ENCODE assay signal across 24 mouse cellular contexts in genomic region chr9:40430969-40431368, GRCm38 (mm10).
DNase-seq lines count a peak whose midpoint lies in the region; ATAC-seq lines count a peak whose summit lies in the region.
"Had no signal": no experiment of that assay in that cellular context is flagged by ENCODE, and none has a peak within 500 bp of the region (broad histone marks: within the 10 kb centered on the region; RNA-seq: fewer than 3 reads in every experiment).

No protein-coding gene starts in this region.

- no peak overlapping the region for H3K27ac ChIP-seq in kidney, embryonic 14.5 days (ENCODE audit: low read depth, low read length)
- H3K27ac ChIP-seq in kidney, embryonic 16.5 days (ENCODE audit: low read length) = no peak overlapping the region
- no peak overlapping the region for H3K27ac ChIP-seq in hindbrain, embryonic 12.5 days
- H3K27ac ChIP-seq: embryonic facial prominence, embryonic 10.5 days; forebrain, embryonic 13.5 days; heart, adult 2 months; heart, embryonic 15.5 days; hindbrain, embryonic 14.5 days had no signal

- no peaks in the 10 kb centered on the region for H3K27me3 ChIP-seq in kidney, embryonic 14.5 days (ENCODE audit: control insufficient read depth, insufficient read depth, low read length)
- H3K27me3 ChIP-seq in kidney, embryonic 16.5 days (ENCODE audit: insufficient read depth, low read length) = no peaks in the 10 kb centered on the region
- H3K27me3 ChIP-seq in hindbrain, embryonic 12.5 days = no peaks in the 10 kb centered on the region
- H3K27me3 ChIP-seq: forebrain, embryonic 13.5 days; heart, embryonic 15.5 days had no signal

- H3K4me3 ChIP-seq in kidney, embryonic 14.5 days (ENCODE audit: low read length) = no peak overlapping the region
- H3K4me3 ChIP-seq in kidney, embryonic 16.5 days (ENCODE audit: low read length) = no peak overlapping the region
- H3K4me3 ChIP-seq in hindbrain, embryonic 12.5 days = no peak overlapping the region
- H3K4me3 ChIP-seq: embryonic facial prominence, embryonic 10.5 days; forebrain, embryonic 13.5 days; heart, adult 2 months; heart, embryonic 15.5 days had no signal

- 64% methylated on average over 8 of the region's 8 CpGs for WGBS in kidney, embryonic 14.5 days
- WGBS in kidney, embryonic 16.5 days = 59% methylated on average over 8 of the region's 8 CpGs
- 83% methylated on average over 8 of the region's 8 CpGs for WGBS in hindbrain, embryonic 12.5 days

- H3K36me3 ChIP-seq in kidney, embryonic 14.5 days (ENCODE audit: control insufficient read depth, insufficient read depth, low read length) = no peaks in the 10 kb centered on the region
- 0 out of 2 replicates have a peak, but pooled peaks cover 4% of the 10 kb centered on the region for H3K36me3 ChIP-seq in kidney, embryonic 16.5 days (ENCODE audit: insufficient read depth, low read length)
- H3K36me3 ChIP-seq in hindbrain, embryonic 12.5 days = no peaks in the 10 kb centered on the region
- H3K36me3 ChIP-seq: embryonic facial prominence, embryonic 10.5 days; G1E had no signal

- H3K4me1 ChIP-seq in kidney, embryonic 14.5 days (ENCODE audit: control insufficient read depth, insufficient read depth, low read length) = no peaks in the 10 kb centered on the region
- peaks cover 3% of the 10 kb centered on the region; the same call in 1 of the 2 replicates for H3K4me1 ChIP-seq in kidney, embryonic 16.5 days (ENCODE audit: insufficient read depth, low read length)
- H3K4me1 ChIP-seq in hindbrain, embryonic 12.5 days = no peaks in the 10 kb centered on the region
- H3K4me1 ChIP-seq: embryonic facial prominence, embryonic 10.5 days; forebrain, embryonic 13.5 days had no signal

- no peak overlapping the region for H3K9ac ChIP-seq in kidney, embryonic 14.5 days (ENCODE audit: low read depth, low read length)
- H3K9ac ChIP-seq in kidney, embryonic 16.5 days (replicated peaks; ENCODE audit: low read length) = no peak overlapping the region
- H3K9ac ChIP-seq in hindbrain, embryonic 12.5 days = no peak overlapping the region
- H3K9ac ChIP-seq: forebrain, embryonic 13.5 days; forebrain, postnatal 0 days; heart, embryonic 15.5 days; hindbrain, embryonic 14.5 days had no signal

- no peak overlapping the region for H3K4me2 ChIP-seq in kidney, embryonic 14.5 days (replicated peaks; ENCODE audit: low read depth, low read length)
- H3K4me2 ChIP-seq in kidney, embryonic 16.5 days (replicated peaks; ENCODE audit: low read depth, low read length) = no peak overlapping the region
- H3K4me2 ChIP-seq in hindbrain, embryonic 12.5 days (replicated peaks) = no peak overlapping the region
- H3K4me2 ChIP-seq: forebrain, embryonic 13.5 days; heart, embryonic 11.5 days; heart, embryonic 15.5 days; hindbrain, embryonic 14.5 days had no signal

- H3K9me3 ChIP-seq in kidney, embryonic 14.5 days (ENCODE audit: control insufficient read depth, low read length) = 0 out of 2 replicates have a peak, but pooled peaks cover 4% of the 10 kb centered on the region
- H3K9me3 ChIP-seq in kidney, embryonic 16.5 days (ENCODE audit: low read length) = no peaks in the 10 kb centered on the region
- H3K9me3 ChIP-seq in hindbrain, embryonic 12.5 days (replicated peaks) = no peaks in the 10 kb centered on the region
- H3K9me3 ChIP-seq: embryonic facial prominence, embryonic 10.5 days; forebrain, embryonic 13.5 days; heart, embryonic 15.5 days had no signal

- DNase-seq in kidney, adult 11 months = peak; percentile 54
- DNase-seq in kidney, postnatal 25 days = peak; percentile 49 to 72
- DNase-seq in adrenal gland, adult 2 months = no peak
- DNase-seq in neural tube, embryonic 10.5 days (ENCODE audit: extremely low spot score, low spot score) = no peak
- DNase-seq: adrenal gland, postnatal 25 days; B cell, adult 2 months; cerebellum, adult 18-20 months; cerebellum, adult 9-11 months; cerebellum, postnatal 36 days; forebrain, postnatal 0 days; gastrocnemius, postnatal 14 days; heart, adult 2 months; heart, postnatal 14 days had no signal

- no peak for ATAC-seq in kidney, embryonic 14.5 days (ENCODE audit: low FRiP score, low TSS enrichment)
- ATAC-seq in kidney, embryonic 16.5 days (ENCODE audit: low FRiP score, low TSS enrichment) = peak; percentile 56; the same call in 1 of the 2 replicates
- ATAC-seq in hindbrain, embryonic 12.5 days (ENCODE audit: low FRiP score) = no peak
- ATAC-seq: activated CD4-positive, CD25-positive, alpha-beta regulatory T cell, adult 4 months; CD4-positive, CD25-positive, alpha-beta regulatory T cell, adult 4 months; forebrain, embryonic 13.5 days; forebrain, postnatal 0 days had no signal

Comparison
In these comparisons a context has a peak if more than half of its experiments do, and no peak if none do; other contexts are left out.
1. DNase-seq: peak in kidney, adult 11 months (single experiment) and kidney, postnatal 25 days (2 of 2); none in adrenal gland, adult 2 months (single experiment) and neural tube, embryonic 10.5 days (single experiment).